Mouse (Mus musculus): ENCODE results near the gene Olfr1352.
"Not testable (repeated sequence)": the region's sequence is repeated elsewhere in the genome, so short reads cannot be mapped to it uniquely, and the experiment has no call there.

Olfr1352 gene

DNA sequence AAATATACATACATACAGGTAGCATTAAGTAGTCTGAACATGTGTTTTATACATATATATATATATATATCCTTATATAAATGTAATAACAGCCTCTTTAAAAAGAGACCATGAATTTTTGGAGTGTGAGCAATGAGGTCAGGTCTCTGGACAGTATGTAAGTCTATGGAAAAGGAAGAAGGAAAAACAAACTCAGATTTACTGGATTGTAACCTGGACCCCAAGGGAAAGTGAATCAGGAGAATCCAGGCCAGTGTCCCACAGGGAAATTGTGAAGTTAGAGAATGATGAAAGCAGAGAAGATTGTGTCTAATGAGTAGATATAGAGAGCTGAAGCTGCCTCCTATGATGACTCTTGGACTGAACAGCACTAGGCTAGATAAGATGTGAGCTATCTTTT is at the start of gene Olfr1352:
Gene Olfr1352, plus strand, starts transcription at position 301 of the 400 bp plus-strand sequence.
- no peak for DNase-seq (ENCODE audit: low read depth, low spot score)

DNA sequence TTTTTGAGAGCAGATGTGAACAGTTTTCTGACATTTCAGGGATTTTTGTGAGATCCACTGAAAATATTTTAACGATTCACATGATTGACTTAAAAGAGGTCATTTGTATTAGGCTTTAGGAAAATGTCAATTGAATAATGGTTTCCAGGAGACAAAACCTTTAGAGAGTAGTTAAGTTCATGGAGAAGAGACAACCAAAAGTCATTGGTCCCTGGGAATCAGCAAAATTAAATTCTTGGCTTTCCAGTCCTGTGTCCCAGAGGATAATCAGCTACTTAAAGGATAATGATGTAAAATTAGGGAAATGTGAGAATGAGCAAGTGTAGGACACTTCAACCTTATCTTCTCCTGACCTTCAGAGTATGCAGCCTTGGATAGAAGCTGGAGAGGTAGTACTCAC is 30.5 kb upstream of the Olfr1352 start, which contains the start of gene Olfr8:
Gene Olfr8, plus strand, starts transcription at position 301 of the 400 bp plus-strand sequence.
- not testable (repeated sequence) for DNase-seq (ENCODE audit: low read depth, low spot score)

DNA sequence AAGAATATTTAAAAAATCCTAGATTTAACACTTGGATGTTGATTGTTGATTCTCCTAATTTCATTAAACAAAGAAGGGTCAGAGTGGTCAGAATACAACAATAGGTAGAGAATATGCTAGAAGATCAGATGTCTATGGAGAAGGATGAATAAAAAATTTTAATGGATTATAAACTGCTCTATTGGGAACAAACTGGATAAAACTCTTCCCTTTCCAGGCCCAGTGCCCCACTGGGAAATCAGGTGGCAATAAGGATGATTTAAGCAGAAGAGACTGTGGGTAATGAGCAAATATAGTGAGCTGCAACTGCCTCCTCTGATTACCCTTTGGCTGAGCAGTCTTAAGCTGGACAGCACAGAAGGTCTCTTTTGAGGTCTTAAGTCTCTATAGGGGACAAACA is 17.8 kb upstream of the Olfr1352 start, which contains the start of gene Olfr1353:
Gene Olfr1353, plus strand, starts transcription at position 301 of the 400 bp plus-strand sequence.
- DNase-seq (ENCODE audit: low read depth, low spot score) = not testable (repeated sequence)

DNA sequence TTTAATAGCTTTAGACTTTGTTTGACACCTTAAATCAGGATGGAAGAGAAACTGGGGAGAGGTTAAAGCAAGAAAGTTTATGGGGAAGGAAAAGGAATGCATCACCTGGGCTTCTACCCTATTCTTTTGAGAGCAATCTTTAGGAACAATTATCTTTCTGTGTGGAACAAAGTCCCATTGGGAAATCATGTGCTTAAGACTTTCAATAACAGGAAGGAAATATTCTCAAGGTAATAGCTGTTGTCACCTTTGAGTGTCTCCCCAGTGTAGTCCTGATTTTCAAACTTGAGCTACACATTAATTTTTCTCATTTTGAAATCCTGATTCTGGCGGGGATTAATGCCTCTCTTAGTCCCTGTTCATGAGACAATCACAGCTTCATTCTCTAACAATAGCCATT is 31.3 kb downstream of the Olfr1352 start, which contains the start of gene Olfr1351:
Gene Olfr1351, plus strand, starts transcription at position 301 of the 400 bp plus-strand sequence.
- DNase-seq (ENCODE audit: low read depth, low spot score) = no peak

DNA sequence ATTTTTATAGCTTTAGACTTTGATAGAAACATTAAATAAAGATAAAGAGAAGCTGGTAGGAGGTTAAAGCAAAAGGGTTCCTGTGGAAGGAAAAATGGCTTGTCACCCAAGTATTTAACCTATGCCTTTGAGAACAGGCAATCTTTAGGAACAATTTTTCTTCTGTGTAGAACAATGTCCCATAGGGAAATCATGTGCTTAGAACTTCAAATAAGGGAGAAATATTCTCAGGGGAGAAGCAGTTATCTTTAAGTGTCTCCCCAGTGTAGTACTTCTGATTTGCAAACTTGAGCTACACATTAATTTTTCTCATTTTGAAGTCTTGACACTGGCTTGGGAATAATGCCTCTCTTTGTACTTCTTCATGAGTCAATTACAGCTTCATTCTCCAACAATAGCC is 47.6 kb downstream of the Olfr1352 start, which contains the start of gene Olfr57:
Gene Olfr57, plus strand, starts transcription at position 301 of the 400 bp plus-strand sequence.
- no peak for DNase-seq (ENCODE audit: low read depth, low spot score)

Data from CD4-positive, CD25-positive, alpha-beta regulatory T cell, adult 2 months (primary cell).